Mouse (Mus musculus) MEL-GATA-1-ER (cell line): ENCODE measurements around the gene Ttc9.

ENCODE experiments used
- DNase-seq: peaks from one replicate; pipeline ENCODE4 v3.0.0-alpha.2; 2012; ENCODE audit warnings: low read depth; ENCODE audit errors: extremely low read depth

The Ttc9 gene

DNA sequence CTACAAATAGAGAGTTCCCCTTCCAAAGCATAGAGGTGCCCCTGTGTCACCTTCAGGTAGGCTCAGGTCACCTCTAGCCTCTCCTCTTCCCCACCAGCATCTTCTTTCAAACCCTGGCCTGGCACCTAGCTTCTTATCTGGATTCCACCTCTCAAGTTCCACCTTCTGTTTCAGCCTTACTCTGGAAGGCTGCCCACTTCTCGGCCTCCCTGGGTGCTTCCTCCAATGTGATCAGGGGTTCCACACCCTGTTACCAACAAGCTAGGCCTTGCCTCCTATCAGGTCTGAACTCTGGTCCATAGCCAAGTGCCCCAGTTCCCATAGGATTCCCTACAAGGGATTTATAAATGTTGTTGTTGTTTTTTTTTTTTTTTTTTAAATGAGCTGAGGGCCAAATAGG, 26.3 kb downstream of the Ttc9 start:
- no peak for DNase-seq

DNA sequence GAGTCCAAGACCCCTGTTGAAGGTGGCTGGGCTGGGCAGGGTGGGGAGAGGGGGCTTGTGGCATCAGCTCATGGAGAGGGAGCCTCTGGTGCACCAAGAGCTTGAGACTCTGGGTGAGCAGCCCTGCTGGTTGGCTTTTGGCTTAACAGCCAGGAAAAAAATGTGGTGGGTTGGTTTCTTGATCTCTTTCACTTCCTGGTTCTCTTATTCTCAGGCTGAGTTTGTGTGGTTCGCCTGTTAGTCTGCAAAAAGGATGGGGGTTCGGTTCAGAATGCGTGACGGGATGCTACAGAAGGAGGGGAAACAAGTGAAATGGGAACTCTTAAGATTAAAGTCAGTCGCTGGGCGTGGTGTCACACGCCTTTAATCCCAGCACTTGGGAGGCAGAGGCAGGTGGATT, 27.0 kb downstream of the Ttc9 start:
- no peak for DNase-seq

DNA sequence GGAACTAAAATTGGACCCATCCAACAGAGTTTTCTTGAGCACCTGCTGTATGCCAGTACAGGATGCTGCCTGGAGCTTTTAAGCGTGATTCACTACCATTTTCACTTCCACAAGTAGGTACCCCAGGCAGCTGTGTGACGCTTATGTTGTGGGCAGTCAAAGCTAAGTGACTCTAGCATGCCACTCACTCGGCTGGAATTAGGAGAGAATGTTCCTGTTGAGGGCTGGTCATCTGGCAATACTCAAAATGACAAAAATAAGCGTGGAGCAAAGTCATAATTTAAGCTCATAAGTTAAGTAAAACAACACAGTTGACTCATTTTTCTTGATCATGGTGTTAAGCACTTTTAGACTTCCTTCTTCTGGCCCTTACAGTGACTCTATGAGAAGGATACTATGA, 31.0 kb downstream of the Ttc9 start:
- no peak for DNase-seq

DNA sequence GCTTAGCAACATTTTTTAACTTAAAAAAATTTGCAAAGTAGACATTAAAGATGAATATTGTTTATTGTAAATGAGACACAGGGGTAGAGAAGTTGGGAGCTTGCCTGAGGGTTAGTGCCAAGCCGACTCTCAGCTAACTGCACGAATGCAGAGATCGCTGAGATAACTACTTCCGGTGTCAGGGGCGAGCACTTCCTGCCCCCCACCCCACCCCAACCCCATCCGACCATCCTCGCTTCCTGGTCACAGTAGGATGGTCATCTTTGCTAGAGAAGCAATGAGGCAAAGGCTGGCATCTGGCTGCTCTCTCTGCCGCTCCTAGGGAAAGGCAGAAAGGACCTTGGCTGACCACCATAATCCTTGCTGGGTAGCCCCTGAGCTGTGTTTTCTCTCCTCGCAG, 32.1 kb downstream of the Ttc9 start:
- no peak for DNase-seq

DNA sequence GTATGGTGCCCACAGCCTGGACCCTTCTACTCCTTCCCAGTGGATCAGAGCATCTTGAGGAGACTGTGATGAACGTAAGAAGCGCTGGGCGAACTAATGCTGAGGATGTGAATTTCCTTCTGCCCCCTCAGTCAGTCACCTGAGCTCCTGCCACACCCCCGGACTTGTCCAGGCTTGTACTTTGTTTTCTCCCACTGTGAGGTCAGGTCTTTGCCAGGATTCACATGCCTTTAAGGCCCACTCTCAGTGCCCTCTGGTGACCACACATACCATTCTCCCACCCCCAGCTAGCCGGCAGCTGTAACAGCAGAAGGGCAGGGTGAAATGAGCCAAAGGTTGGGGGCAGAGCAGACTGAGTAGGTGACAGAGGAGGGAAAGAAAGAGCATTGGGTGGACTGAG, 32.9 kb downstream of the Ttc9 start:
- DNase-seq: no peak

DNA sequence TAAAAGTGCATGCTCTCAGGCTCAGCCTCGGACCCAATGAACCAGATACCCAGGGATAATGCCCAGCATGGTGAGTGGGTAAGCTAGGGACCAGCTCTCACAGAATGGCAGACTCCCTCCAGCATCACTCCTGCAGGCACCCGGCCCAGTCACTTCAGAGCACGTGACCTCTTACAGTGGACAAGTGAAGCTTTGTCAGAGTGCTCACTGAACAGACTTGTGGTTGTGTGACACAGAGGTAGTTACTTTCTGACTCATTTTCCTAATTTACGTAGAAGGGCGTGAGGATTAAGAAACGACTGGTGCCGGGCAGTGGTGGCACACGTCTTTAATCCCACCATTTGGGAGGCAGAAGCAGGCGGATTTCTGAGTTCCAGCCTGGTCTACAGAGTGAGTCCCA, 37.4 kb downstream of the Ttc9 start:
- no peak for DNase-seq

DNA sequence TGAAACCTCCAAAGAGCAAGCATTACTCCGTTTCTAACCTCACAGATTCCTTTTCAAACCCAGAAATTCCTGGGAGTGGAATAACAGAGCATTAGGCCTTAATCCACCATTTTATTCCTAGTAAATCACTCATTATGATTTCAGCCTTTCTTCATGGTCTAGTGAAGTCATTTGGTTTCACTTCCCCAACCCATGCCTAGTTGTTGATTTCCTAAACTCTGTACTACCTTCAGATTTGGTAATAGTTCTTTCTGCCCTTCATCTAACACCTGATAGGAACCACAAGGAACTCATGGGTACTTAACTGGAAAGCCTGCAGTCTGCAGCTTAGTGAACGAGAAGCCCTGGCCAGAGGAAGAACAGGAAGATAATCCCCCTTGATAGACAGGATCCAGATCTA, 44.5 kb downstream of the Ttc9 start:
- no peak for DNase-seq

DNA sequence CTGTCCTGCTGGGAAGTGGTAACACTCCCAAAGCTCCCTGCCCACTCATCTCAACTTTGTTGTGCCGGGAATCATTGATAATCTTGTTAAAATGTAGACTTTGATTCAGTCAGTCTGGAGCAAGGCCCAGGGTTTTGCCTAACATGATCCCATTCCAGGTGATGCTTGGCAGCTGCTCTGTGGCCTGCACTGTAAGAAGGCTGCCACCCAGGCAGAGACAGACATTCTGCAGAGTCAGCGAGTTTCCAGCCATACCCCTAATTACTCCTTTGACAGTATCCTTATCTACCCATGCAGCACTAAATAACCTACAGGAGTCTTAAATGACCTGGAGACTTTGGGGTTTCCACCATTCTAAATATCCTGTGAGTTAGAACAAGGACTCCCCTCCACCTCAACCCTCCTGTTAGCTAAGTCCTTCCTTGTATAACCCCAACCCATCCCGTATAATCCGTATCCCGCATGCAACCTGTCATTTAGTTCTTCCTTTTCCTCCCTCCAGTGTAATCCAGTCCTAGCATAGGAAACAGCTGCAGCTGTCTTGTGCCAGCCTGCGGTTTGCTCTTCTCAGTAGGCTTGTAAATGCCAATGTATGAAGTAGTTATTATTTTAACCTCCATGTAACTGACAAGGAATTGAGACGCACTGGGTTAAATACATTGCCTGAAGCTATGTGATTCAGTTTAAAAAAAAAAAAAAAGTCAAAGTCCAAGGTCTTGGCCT, 48.9 kb downstream of the Ttc9 start:
- no peak for DNase-seq

DNA sequence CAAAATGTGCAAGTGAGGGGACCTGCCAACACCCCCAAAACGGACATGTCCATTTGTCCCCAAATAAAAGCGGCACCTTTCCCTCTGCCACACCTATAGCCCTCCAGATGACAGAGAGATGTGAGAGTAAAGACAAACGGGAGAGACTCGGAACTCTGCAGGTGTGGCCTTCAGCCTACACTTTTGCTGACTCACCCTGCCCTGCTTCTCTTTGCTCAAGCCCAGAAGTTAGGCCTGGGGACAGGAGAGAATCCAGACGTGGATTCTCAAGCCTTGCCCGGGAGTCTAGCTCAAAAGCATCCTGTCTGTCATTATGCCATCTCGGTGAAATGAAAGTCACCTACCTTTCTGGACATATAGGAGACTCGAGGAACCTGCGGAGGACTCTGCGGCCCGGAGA, 52.3 kb downstream of the Ttc9 start:
- DNase-seq: no peak

DNA sequence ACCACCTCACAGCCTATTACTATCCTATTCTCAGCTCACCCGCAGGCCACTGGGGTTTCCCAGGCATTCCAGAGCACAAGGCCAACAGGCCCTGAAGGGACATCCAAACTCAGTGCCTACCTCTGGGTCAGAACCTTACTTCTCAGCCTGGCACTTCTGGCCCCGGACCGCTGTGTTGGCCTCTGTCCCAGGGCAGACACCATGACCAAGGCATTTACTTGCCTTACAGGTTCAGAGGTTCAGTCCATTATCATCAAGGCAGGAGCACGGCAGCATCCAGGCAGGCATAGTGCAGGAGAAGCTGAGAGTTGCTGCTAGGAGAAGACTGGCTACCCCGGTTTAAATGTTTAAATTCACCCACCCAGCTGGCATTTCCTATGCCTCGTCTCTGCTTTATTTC, 53.0 kb downstream of the Ttc9 start:
- DNase-seq: no peak

DNA sequence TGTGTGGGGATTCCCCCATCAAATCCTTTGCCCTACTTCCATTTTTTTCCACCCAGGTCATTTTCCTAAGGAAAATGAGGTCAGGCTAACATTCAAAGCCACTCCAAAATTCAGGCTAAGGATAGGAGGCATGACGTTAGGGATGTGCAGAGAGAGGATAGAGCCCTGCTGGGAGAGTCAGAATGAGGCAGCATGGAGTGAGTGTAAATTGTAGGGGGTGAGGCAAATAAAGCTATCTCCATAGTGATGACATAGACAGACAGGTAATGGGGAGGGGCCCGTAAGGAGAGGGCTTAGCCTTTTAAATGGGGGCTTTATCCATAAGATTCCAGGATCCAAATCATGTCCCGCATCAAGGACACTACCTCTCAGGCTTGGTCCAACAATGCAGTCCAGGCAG, 54.9 kb downstream of the Ttc9 start:
- DNase-seq: no peak

DNA sequence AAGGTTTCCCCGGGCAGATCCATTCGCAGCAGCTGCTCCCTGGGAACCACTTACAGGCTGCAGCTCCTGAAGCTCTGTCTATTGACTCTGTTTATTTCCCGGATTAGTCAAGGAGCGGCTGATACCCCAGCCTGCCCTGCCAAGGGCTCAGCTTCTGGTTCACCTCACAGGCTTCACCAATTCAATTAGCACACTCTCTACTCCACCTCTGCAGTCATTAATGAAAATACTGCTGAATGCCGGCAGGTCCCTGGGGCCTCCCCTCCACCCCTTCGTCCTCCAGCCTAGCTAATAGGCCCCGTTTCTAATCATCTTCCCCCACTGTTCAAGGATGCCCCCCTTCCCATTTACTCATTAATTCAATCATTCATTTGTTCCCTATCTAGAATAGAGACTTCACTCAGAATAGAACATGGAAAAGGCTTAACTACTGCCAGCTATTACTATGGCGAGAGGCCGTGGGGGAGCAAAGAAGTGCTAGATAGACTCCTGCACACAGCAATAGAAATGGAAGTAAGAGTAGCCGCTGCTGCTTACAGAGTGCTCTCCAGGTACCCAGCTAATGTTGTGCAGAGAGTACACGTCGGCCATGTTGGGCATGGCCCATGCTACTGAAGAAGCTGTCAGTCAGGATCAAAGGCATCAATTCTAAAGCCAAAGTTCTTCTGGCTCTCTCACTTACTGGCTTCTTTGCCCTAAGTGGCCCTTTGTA, 55.5 kb downstream of the Ttc9 start:
- no peak for DNase-seq

DNA sequence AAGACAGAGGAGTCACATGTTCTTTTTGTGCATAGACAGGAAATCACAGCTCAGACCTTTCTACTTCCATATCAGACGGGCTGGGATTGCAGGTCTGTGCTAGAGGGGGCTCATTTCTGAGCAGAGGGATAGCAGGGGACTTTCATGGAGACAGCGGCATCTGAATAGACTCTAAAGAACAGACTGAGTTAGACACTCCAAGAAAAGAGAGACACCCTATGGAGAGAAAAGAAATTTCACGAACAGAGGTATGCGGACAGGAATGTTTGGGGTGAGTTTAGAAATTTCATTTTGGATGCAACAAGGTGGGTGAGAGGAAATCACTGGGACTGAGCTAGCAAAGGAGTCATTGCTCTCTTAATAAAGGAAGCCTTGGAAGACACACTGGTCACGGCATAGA, 56.8 kb downstream of the Ttc9 start:
- no peak for DNase-seq

DNA sequence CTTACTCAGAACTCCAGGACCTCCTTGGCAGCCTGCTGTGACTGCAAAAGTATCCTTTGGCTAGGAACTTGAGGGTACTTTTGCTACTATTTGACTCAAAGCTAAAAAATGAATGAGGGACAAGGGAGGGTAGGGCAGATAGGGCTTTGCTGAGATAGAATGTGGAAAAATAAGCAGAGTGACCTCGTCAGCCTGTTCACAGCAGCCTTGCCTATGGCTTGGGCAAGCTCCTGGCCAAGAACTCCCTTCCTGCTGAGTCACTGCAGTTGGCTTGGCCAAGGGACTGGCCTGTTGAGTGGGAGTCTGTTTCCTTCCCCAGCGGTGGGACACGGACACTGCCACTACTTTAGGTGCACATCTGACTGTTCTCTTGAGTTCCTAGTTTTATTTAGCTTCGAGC, 57.5 kb downstream of the Ttc9 start:
- DNase-seq: no peak

DNA sequence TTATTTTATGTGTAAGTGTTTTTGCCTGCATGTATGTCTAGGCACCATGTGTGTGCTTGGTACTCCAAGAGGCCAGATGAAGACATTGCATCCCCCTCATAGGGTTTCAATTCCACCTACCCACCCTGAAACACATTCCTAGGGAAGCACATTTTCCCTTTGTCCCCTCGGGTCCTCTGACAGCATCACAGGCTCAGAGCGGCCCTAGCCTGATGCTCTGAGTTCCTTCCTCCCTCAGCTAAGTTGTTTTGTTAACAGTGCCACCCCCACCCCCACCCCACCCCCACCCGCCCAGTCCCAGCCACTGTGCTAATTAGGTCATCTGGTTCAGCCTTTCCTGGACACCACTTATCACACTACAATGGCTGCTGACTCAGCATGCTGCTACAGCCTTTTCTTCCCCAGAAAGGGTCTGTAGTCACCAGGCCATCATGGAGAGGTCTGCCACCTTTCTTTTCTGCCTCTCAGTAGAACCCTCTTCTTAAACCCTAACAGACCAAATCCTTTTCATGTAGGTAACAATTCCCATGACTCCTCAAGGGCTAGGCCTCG, 58.5 kb downstream of the Ttc9 start:
- DNase-seq: no peak

DNA sequence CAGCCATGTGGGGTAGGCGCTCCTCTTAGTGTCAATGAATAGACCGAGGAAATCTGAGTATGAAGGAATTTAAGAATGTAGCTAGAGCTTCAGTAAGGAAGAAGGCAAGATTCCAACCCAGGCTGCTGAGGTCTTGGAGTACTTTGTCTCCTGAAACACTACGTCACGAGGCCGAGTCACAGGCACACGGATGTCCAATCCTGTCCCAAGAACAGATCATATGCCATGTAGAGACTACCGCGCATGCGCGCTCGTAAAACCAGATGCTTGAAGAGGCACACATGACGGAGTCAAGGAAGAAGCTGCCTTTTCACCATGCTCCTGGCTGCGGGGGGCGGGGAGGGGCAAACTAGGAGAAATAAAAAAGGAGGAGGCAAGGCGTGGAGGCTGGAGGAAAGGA, 59.1 kb downstream of the Ttc9 start:
- no peak for DNase-seq

DNA sequence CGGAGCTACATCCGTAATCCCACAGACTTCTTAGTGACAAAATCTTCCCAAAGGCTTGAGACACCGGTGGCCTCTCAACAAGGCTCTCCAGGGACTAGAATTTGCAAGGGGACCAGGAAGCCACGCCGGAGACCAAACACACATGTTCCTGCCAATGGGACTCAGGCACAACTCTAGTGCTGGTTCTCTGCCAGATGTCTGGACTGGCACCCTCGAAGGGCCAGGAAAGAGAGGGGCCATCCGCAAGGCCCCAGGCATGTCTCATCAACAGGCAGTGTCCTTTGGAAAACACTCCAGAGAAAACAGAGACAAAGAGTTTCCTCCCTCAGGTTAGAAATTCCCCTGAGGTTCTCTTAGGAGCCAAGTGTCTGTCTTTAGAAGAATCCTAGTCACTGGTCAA, 59.7 kb downstream of the Ttc9 start:
- DNase-seq: no peak

DNA sequence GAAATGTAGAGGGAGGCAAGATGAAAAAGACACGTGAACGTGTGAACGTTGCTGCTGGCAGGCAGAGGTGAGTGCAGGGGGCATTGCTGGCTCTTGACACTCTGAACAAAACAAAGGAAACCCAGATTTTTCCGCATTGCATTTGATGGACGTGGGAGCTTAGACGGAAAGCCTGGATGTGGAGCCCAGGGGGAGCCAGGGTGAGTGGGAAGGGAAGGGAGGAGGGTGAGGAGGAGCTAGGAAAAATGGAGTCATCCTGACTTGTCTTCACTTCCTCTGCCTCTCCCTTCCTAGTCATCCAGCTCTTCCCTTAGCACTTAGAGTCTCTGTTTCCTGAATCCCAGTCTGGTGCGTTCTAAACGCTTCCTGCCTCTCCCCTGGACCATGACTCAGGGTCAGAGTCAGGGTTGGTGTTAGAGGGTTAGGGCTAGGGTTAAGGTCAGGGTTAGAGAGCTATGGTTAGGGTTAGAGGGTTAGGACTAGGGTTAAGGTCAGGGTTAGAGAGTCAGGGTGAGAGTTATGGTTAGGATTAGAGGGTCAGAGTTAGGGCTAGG, 60.2 kb downstream of the Ttc9 start:
- DNase-seq: no peak

DNA sequence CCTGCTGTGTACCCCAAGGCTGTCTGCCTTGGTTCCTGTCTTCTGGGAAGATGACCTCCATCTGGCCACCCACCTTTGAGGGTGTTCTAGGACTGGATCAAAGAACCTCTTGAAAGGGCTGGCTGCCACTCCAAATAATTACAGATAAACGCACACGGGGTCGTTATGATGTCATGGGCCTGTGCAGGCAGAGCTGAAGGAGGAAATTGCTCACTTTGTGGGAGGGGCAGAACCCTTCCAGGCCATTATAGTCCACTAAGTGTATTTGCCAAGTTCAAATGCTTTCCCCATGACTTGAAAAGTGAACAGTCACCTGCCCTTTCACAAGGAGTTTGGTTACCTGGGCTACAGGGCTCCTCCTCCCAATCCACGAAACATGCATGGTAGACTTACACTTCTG, 67.0 kb downstream of the Ttc9 start:
- no peak for DNase-seq

DNA sequence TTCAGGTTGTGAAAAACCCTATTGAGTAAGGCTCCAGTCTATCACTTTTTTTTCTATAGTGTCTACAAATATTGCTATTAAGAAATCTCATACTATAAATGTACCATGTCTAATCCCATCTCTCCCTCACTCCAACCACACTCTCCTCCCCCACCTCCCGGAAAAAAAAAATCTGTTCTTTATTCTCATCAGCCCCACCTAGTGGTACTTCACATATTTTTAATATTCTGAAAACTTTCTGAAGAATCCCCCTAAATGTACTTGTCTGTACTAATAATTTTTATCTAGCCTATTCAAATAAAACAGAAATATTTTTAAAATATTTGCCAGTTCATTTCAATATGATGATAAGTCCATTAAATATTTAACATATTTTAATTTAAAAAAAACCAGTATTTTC, 71.9 kb downstream of the Ttc9 start:
- no peak for DNase-seq

DNA sequence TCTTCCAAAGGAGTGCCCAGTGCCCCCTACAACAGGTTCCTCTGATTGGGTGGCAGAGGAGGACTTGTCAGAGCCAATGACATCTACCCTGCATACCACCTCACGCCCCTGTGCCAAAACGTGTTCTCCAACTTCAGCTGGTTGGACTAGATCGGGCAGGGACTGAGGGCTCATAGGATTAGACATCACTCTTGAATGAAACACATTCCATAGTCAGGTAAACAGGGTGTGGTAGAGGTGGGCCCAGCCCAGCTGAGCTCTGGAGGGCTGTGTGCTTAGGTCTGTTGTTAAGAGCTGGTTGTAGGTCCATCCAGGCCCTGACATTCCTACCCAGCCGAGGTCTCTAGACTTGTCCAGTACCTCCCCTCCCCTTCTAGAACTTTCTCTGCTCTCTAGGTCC, 81.6 kb downstream of the Ttc9 start:
- no peak for DNase-seq
